Mouse (Mus musculus): Measurements from ENCODE around the gene Uba52. TPM values are rescaled to one million over a fixed set of nuclear protein-coding genes. Genes with fewer than 3 reads are reported as not detected.

Uba52 gene
- total RNA-seq (2015; ENCODE audit: low replicate concordance): 653 and 914 TPM in 2 replicates
- 249 and 1,009 TPM in 2 replicates for total RNA-seq (2017; ENCODE audit: low replicate concordance)

- ATAC-seq (replicated peaks; ENCODE audit: low FRiP score, poor library complexity, severe bottlenecking): peak; percentile 81
These were observed at the start of gene Uba52 for GRCm38 (mm10) chr8:70510228-70510915. Gene Uba52 (minus strand): TSS chr8:70510801.

GRCm38 (mm10) chr8:70560096-70560495, 49.5 kb upstream of the Uba52 start:
- ATAC-seq (replicated peaks; ENCODE audit: low FRiP score, poor library complexity, severe bottlenecking): no peak

- no peak for ATAC-seq (replicated peaks; ENCODE audit: low FRiP score, poor library complexity, severe bottlenecking)
These were observed 48.4 kb upstream of the Uba52 start for GRCm38 (mm10) chr8:70558983-70559382.

- ATAC-seq (replicated peaks; ENCODE audit: low FRiP score, poor library complexity, severe bottlenecking): no peak
These were observed 47.7 kb upstream of the Uba52 start for GRCm38 (mm10) chr8:70558334-70558733.

- no peak for ATAC-seq (replicated peaks; ENCODE audit: low FRiP score, poor library complexity, severe bottlenecking)
These were observed 44.6 kb upstream of the Uba52 start for GRCm38 (mm10) chr8:70555079-70555747.

- ATAC-seq (replicated peaks; ENCODE audit: low FRiP score, poor library complexity, severe bottlenecking): no peak
These were observed 43.1 kb upstream of the Uba52 start for GRCm38 (mm10) chr8:70553740-70554139.

- no peak for ATAC-seq (replicated peaks; ENCODE audit: low FRiP score, poor library complexity, severe bottlenecking)
These were observed 42.2 kb upstream of the Uba52 start for GRCm38 (mm10) chr8:70552836-70553235.

GRCm38 (mm10) chr8:70551558-70552161, 41.1 kb upstream of the Uba52 start:
- ATAC-seq (replicated peaks; ENCODE audit: low FRiP score, poor library complexity, severe bottlenecking): no peak

GRCm38 (mm10) chr8:70549412-70550184, 39.0 kb upstream of the Uba52 start:
- ATAC-seq (replicated peaks; ENCODE audit: low FRiP score, poor library complexity, severe bottlenecking): no peak

GRCm38 (mm10) chr8:70547762-70548161, 37.2 kb upstream of the Uba52 start:
- ATAC-seq (replicated peaks; ENCODE audit: low FRiP score, poor library complexity, severe bottlenecking): no peak

- no peak for ATAC-seq (replicated peaks; ENCODE audit: low FRiP score, poor library complexity, severe bottlenecking)
These were observed 35.8 kb upstream of the Uba52 start for GRCm38 (mm10) chr8:70546412-70546811.

- no peak for ATAC-seq (replicated peaks; ENCODE audit: low FRiP score, poor library complexity, severe bottlenecking)
These were observed 33.6 kb upstream of the Uba52 start for GRCm38 (mm10) chr8:70544200-70544687.

GRCm38 (mm10) chr8:70541081-70541480, 30.5 kb upstream of the Uba52 start:
- ATAC-seq (replicated peaks; ENCODE audit: low FRiP score, poor library complexity, severe bottlenecking): no peak

GRCm38 (mm10) chr8:70540507-70541071, 30.0 kb upstream of the Uba52 start:
- no peak for ATAC-seq (replicated peaks; ENCODE audit: low FRiP score, poor library complexity, severe bottlenecking)

GRCm38 (mm10) chr8:70540013-70540506, 29.5 kb upstream of the Uba52 start:
- ATAC-seq (replicated peaks; ENCODE audit: low FRiP score, poor library complexity, severe bottlenecking): no peak

GRCm38 (mm10) chr8:70539077-70539813, 28.6 kb upstream of the Uba52 start, which contains the start of gene Ell:
Gene Ell (plus strand): TSS chr8:70539457.
- peak; percentile 72 for ATAC-seq (replicated peaks; ENCODE audit: low FRiP score, poor library complexity, severe bottlenecking)

- peak; percentile 78 for ATAC-seq (replicated peaks; ENCODE audit: low FRiP score, poor library complexity, severe bottlenecking)
These were observed 28.1 kb upstream of the Uba52 start for GRCm38 (mm10) chr8:70538633-70539076.

- ATAC-seq (replicated peaks; ENCODE audit: low FRiP score, poor library complexity, severe bottlenecking): peak; percentile 32
These were observed 27.5 kb upstream of the Uba52 start for GRCm38 (mm10) chr8:70538024-70538579.

All from erythroblast, adult 5-6 weeks (primary cell).